Mouse (Mus musculus) C2C12 (cell line): ENCODE measurements around the gene Pdzd3. TPM values are rescaled to one million over a fixed set of nuclear protein-coding genes. Genes with fewer than 3 reads are reported as not detected.

Experiments
- H3K27me3 ChIP-seq: one replicate; pipeline ENCODE4 v1.6.1; 2011; ENCODE audit not compliant: control insufficient read depth, insufficient read depth, insufficient read length
- H3K36me3 ChIP-seq: one replicate; pipeline ENCODE4 v1.6.1; 2011; ENCODE audit not compliant: control insufficient read depth, insufficient read depth
- H3K4me3 ChIP-seq: one replicate; pipeline ENCODE4 v1.5.1; 2011; ENCODE audit warnings: mild to moderate bottlenecking, control low read depth; ENCODE audit not compliant: poor library complexity, insufficient read depth, severe bottlenecking
- H3K79me2 ChIP-seq: one replicate; pipeline ENCODE4 v1.6.1; 2011; ENCODE audit not compliant: control insufficient read depth, insufficient read depth
- H3K79me3 ChIP-seq: one replicate; pipeline ENCODE4 v1.6.1; 2011; ENCODE audit warnings: low read depth, control low read depth
- H3ac ChIP-seq: one replicate; pipeline ENCODE3; 2011; ENCODE audit warnings: low read depth; ENCODE audit not compliant: control insufficient read depth, insufficient read length
- CEBPB ChIP-seq: IDR thresholded peaks from one replicate; pipeline ENCODE4 v1.6.1; 2011; ENCODE audit warnings: low read depth, mild to moderate bottlenecking, control low read depth, moderate library complexity
- CTCF ChIP-seq: IDR thresholded peaks from one replicate; pipeline ENCODE4 v1.5.1; 2011; ENCODE audit not compliant: control insufficient read depth, insufficient read depth, insufficient read length
- FOSL1 ChIP-seq: IDR thresholded peaks from one replicate; pipeline ENCODE4 v1.8.0; 2011; ENCODE audit warnings: mild to moderate bottlenecking, low read length; ENCODE audit not compliant: poor library complexity, insufficient read depth, severe bottlenecking
- MAX ChIP-seq: IDR thresholded peaks from one replicate; pipeline ENCODE4 v1.6.1; 2011; ENCODE audit warnings: mild to moderate bottlenecking, control low read depth
- MYOD1 ChIP-seq: IDR thresholded peaks from one replicate; pipeline ENCODE4 v1.6.1; 2011; ENCODE audit warnings: low read depth; ENCODE audit not compliant: control insufficient read depth, insufficient read length
- MYOG ChIP-seq: IDR thresholded peaks from one replicate; pipeline ENCODE4 v1.6.1; 2011; ENCODE audit not compliant: control insufficient read depth, insufficient read length; ENCODE audit errors: extremely low read depth
- USF1 ChIP-seq: IDR thresholded peaks from one replicate; pipeline ENCODE4 v1.6.1; 2011; ENCODE audit warnings: low read depth, mild to moderate bottlenecking, control low read depth, moderate library complexity
- polyA plus RNA-seq: library from polyadenylated mRNA; unstranded; fragments of >200 nt; fragmentation: generic; extraction: Trizol; gene quantifications from one replicate; pipeline ENCODE4 v1.2.1, GENCODE M21; 2012; ENCODE audit warnings: missing spikeins

Pdzd3 gene
- polyA plus RNA-seq, 1 experiment: not detected

- TF ChIP-seq MYOG (no peak), FOSL1 (no peak), CEBPB (no peak), MAX (no peak), CTCF (no peak), MYOD1 (no peak), USF1 (no peak)
- no peaks in the 10 kb centered on the region for H3K36me3 ChIP-seq
- no peak overlapping the region for H3ac ChIP-seq
- H3K79me2 ChIP-seq: no peaks in the 10 kb centered on the region
- H3K79me3 ChIP-seq: no peaks in the 10 kb centered on the region
- no peak overlapping the region for H3K4me3 ChIP-seq
- H3K27me3 ChIP-seq: peaks cover 7% of the 10 kb centered on the region
These were observed 7.7 kb downstream of the Pdzd3 start for GRCm38 (mm10) chr9:44243621-44244020.

GRCm38 (mm10) chr9:44241418-44241817 is 9.9 kb downstream of the Pdzd3 start:
- Histone ChIP-seq H3K36me3 (no peaks in the 10 kb centered on the region), H3K79me3 (no peaks in the 10 kb centered on the region), H3K27me3 (no peaks in the 10 kb centered on the region), H3K79me2 (no peaks in the 10 kb centered on the region), H3ac (no peak overlapping the region), H3K4me3 (no peak overlapping the region)
- TF ChIP-seq MYOD1 (no peak), MAX (no peak), CTCF (no peak), CEBPB (no peak), FOSL1 (no peak), USF1 (no peak), MYOG (no peak)

- no peaks in the 10 kb centered on the region for H3K36me3 ChIP-seq
- H3K79me2 ChIP-seq: no peaks in the 10 kb centered on the region
- no peaks in the 10 kb centered on the region for H3K27me3 ChIP-seq
- H3ac ChIP-seq: no peak overlapping the region
- TF ChIP-seq MYOG (no peak), USF1 (no peak), CTCF (no peak), MAX (no peak), MYOD1 (no peak), CEBPB (no peak), FOSL1 (no peak)
- no peak overlapping the region for H3K4me3 ChIP-seq
- H3K79me3 ChIP-seq: no peaks in the 10 kb centered on the region
These were observed 10.4 kb downstream of the Pdzd3 start for GRCm38 (mm10) chr9:44240911-44241310.

- H3K36me3 ChIP-seq: no peaks in the 10 kb centered on the region
- no peaks in the 10 kb centered on the region for H3K27me3 ChIP-seq
- H3K4me3 ChIP-seq: no peak within 1 kb of the TSS
- H3K79me3 ChIP-seq: no peaks in the 10 kb centered on the region
- no peaks in the 10 kb centered on the region for H3K79me2 ChIP-seq
- TF ChIP-seq MAX (no peak), FOSL1 (no peak), USF1 (no peak), MYOG (no peak)
- no peak within 1 kb of the TSS for H3ac ChIP-seq
These were observed 10.9 kb downstream of the Pdzd3 start, which contains the start of gene Ccdc153 for GRCm38 (mm10) chr9:44240399-44240798. Gene Ccdc153 (plus strand): TSS chr9:44240676.

- no peaks in the 10 kb centered on the region for H3K79me2 ChIP-seq
- H3K36me3 ChIP-seq: no peaks in the 10 kb centered on the region
- no peaks in the 10 kb centered on the region for H3K79me3 ChIP-seq
- H3K4me3 ChIP-seq: no peak overlapping the region
- H3ac ChIP-seq: no peak overlapping the region
- TF ChIP-seq CTCF (peak; percentile 31), CEBPB (no peak), FOSL1 (no peak), MYOG (no peak), USF1 (no peak)
- no peaks in the 10 kb centered on the region for H3K27me3 ChIP-seq
These were observed 11.8 kb downstream of the Pdzd3 start for GRCm38 (mm10) chr9:44239447-44239846.

GRCm38 (mm10) chr9:44238501-44239190 is 12.6 kb downstream of the Pdzd3 start:
- H3ac ChIP-seq: no peak overlapping the region
- no peaks in the 10 kb centered on the region for H3K79me3 ChIP-seq
- H3K27me3 ChIP-seq: no peaks in the 10 kb centered on the region
- H3K4me3 ChIP-seq: no peak overlapping the region
- peaks cover 1% of the 10 kb centered on the region for H3K79me2 ChIP-seq
- TF ChIP-seq USF1: peak; percentile 59
- TF ChIP-seq CTCF: no peak
- TF ChIP-seq MYOD1: no peak
- no peaks in the 10 kb centered on the region for H3K36me3 ChIP-seq

GRCm38 (mm10) chr9:44237128-44237527 is 14.1 kb downstream of the Pdzd3 start:
- Histone ChIP-seq H3K36me3 (no peaks in the 10 kb centered on the region), H3K79me3 (peaks cover 10% of the 10 kb centered on the region)

More at GRCm38 (mm10) chr9:44237128-44237527, 14.1 kb downstream of the Pdzd3 start:
- TF ChIP-seq CEBPB (no peak), MYOG (no peak), MYOD1 (no peak), CTCF (no peak), MAX (no peak), FOSL1 (no peak), USF1 (no peak)
- peaks cover 16% of the 10 kb centered on the region for H3K79me2 ChIP-seq
- no peak overlapping the region for H3K4me3 ChIP-seq
- no peak overlapping the region for H3ac ChIP-seq
- no peaks in the 10 kb centered on the region for H3K27me3 ChIP-seq
